Mouse (Mus musculus) thymus, adult 2 months (tissue): Measurements from ENCODE around the gene Kcnd1.

Source experiments
- CTCF ChIP-seq: fragments of 200-500 bp; IDR thresholded peaks from 2 replicates; pipeline ENCODE4 v1.5.1; 2012; ENCODE audit warnings: mild to moderate bottlenecking, control low read depth, low read length, moderate library complexity, borderline replicate concordance; ENCODE audit not compliant: control insufficient read depth, poor library complexity, insufficient read depth; ENCODE audit errors: extremely low read depth
- POLR2A ChIP-seq: fragments of 200-500 bp; IDR thresholded peaks from 2 replicates; pipeline ENCODE4 v1.6.1; 2012; ENCODE audit warnings: mild to moderate bottlenecking, low read length, control low read depth, moderate library complexity; ENCODE audit not compliant: control insufficient read depth, poor library complexity, insufficient read depth; ENCODE audit errors: extremely low read depth

- TF ChIP-seq POLR2A (no peak), CTCF (no peak)
Measured at GRCm38 (mm10) chrX:7840842-7841162, 18.7 kb downstream of the Kcnd1 start.
